Mouse (Mus musculus) cortical plate, adult 2 months (tissue): ENCODE data around the gene Bola1.

ENCODE experiments used
- CTCF ChIP-seq: fragments of 200-500 bp; IDR thresholded peaks from 2 replicates; pipeline ENCODE4 v1.5.1; 2011; ENCODE audit warnings: mild to moderate bottlenecking, control low read depth, low read length; ENCODE audit not compliant: insufficient read depth; ENCODE audit errors: extremely low read depth
- POLR2A ChIP-seq: fragments of 200-500 bp; IDR thresholded peaks from 2 replicates; pipeline ENCODE4 v1.6.1; 2011; ENCODE audit warnings: mild to moderate bottlenecking, low read length, control low read depth; ENCODE audit not compliant: insufficient read depth; ENCODE audit errors: extremely low read depth

DNA sequence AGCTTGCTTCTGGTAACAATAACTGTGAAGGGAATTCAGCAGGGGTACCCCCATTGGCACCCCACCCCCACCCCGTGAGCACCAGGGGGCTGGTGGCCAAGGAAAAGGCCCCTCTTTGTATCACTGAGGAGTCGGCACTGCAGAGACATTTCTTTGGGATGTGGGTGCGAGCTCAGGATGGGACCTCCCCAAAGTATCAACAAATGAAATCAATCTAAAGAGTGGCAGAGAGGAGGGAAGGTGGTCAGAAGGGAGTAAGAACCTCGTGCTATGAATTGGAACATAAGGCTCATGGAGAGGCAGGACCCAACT lies 29.5 kb upstream of the Bola1 start:
- TF ChIP-seq POLR2A (no peak), CTCF (no peak)
